Comparison of ENCODE assay signal across 8 mouse cellular contexts in genomic region chr15:80083276-80083731, GRCm38 (mm10). TPM values are rescaled to one million over a fixed set of nuclear protein-coding genes. Genes with fewer than 3 reads are reported as not detected.
DNase-seq lines count a peak whose midpoint lies in the region; ATAC-seq and TF ChIP-seq lines count a peak whose summit lies in the region.

No protein-coding gene starts in this region.

- TF ChIP-seq CTCF in layer of hippocampus, adult 2 months (conservative IDR thresholded peaks at IDR 0.05), result peak; percentile 25; the same call in 1 of the 2 replicates
- TF ChIP-seq CTCF in lung, embryonic 14.5 days (IDR thresholded peaks at IDR 0.05; ENCODE audit: low read depth), result peak; percentile 25; the same call in 1 of the 2 replicates
- no peak for TF ChIP-seq CTCF in olfactory bulb, adult 2 months (IDR thresholded peaks at IDR 0.05; ENCODE audit: insufficient read depth, low read depth, low read length)
- TF ChIP-seq CTCF in thymus, adult 2 months (IDR thresholded peaks at IDR 0.05; ENCODE audit: borderline replicate concordance, control insufficient read depth, extremely low read depth, insufficient read depth, low read length, poor library complexity), result peak; percentile 55; the same call in 1 of the 2 replicates

- H3K9ac ChIP-seq in ES-E14 (ENCODE audit: insufficient read depth, low read depth, low read length, poor library complexity, severe bottlenecking), result peak overlapping the region; percentile 97
- peak overlapping the region; percentile 95 for H3K9ac ChIP-seq in forebrain, embryonic 15.5 days (replicated peaks)
- peak overlapping the region; percentile 98 for H3K9ac ChIP-seq in lung, embryonic 14.5 days

- H3K9me3 ChIP-seq in ES-E14 (ENCODE audit: control insufficient read depth, insufficient read depth, low read depth, low read length), result no peaks in the 10 kb centered on the region
- no peaks in the 10 kb centered on the region for H3K9me3 ChIP-seq in forebrain, embryonic 15.5 days
- no peaks in the 10 kb centered on the region for H3K9me3 ChIP-seq in lung, embryonic 14.5 days (ENCODE audit: low read depth, low read length)

- peak; percentile 96 for ATAC-seq in forebrain, embryonic 15.5 days (replicated peaks)
- peak; percentile 94 for ATAC-seq in lung, embryonic 14.5 days (ENCODE audit: insufficient read depth)

- peak; percentile 100 for TF ChIP-seq POLR2A in olfactory bulb, adult 2 months (IDR thresholded peaks at IDR 0.05; ENCODE audit: insufficient read depth, low read depth, low read length)
- peak; percentile 100 for TF ChIP-seq POLR2A in thymus, adult 2 months (IDR thresholded peaks at IDR 0.05; ENCODE audit: control insufficient read depth, extremely low read depth, insufficient read depth, low read length, poor library complexity)

- H3K4me2 ChIP-seq in forebrain, embryonic 15.5 days (replicated peaks), result peak overlapping the region; percentile 81
- peak overlapping the region; percentile 97 for H3K4me2 ChIP-seq in lung, embryonic 14.5 days

- intact Hi-C loops in heart, postnatal 36 days (cut with DNase I), result loop anchor here (5.0 kb wide), 3 partner anchors 191 to 331 kb away; partner anchors contain the start of genes Apobec3, Cbx6 and Npcd

- no peaks in the 10 kb centered on the region for H3K27me3 ChIP-seq in forebrain, embryonic 15.5 days
- no peaks in the 10 kb centered on the region for H3K27me3 ChIP-seq in lung, embryonic 14.5 days (ENCODE audit: insufficient read depth, low read length)
- H3K27me3 ChIP-seq in thymus, adult 2 months (ENCODE audit: control insufficient read depth, insufficient read depth, low read length), result no peaks in the 10 kb centered on the region

- H3K36me3 ChIP-seq in ES-E14 (ENCODE audit: control insufficient read depth, insufficient read depth, low read length, poor library complexity, severe bottlenecking), result peaks cover 47% of the 10 kb centered on the region
- peaks cover 34% of the 10 kb centered on the region for H3K36me3 ChIP-seq in forebrain, embryonic 15.5 days
- H3K36me3 ChIP-seq in lung, embryonic 14.5 days (ENCODE audit: insufficient read depth), result peaks cover 43% of the 10 kb centered on the region
- peaks cover 38% of the 10 kb centered on the region for H3K36me3 ChIP-seq in thymus, adult 2 months (ENCODE audit: control insufficient read depth, insufficient read depth, low read length)

- peak overlapping the region; percentile 98 for H3K27ac ChIP-seq in ES-E14 (ENCODE audit: insufficient read depth, low read depth, low read length, poor library complexity, severe bottlenecking)
- H3K27ac ChIP-seq in forebrain, embryonic 15.5 days (replicated peaks), result peak overlapping the region; percentile 99
- H3K27ac ChIP-seq in layer of hippocampus, adult 2 months, result peak overlapping the region; percentile 97
- H3K27ac ChIP-seq in lung, embryonic 14.5 days (ENCODE audit: low read depth), result peak overlapping the region; percentile 94
- H3K27ac ChIP-seq in olfactory bulb, adult 2 months (ENCODE audit: insufficient read depth, low read depth, low read length), result peak overlapping the region; percentile 99
- H3K27ac ChIP-seq in thymus, adult 2 months (ENCODE audit: control insufficient read depth, insufficient read depth, low read length), result peak overlapping the region; percentile 77

- in situ Hi-C loops in ES-E14 (cut with MboI; ENCODE audit: low sequenced_read_pairs in 2 of 2, unreplicated experiment in 2 of 2), result no loop called here

- peak overlapping the region; percentile 78 to 90 for H3K4me3 ChIP-seq in ES-E14 (ENCODE audit: insufficient read depth in 1 of 2, low read depth in 1 of 2, low read length in 2 of 2, poor library complexity in 1 of 2, severe bottlenecking in 1 of 2)
- peak overlapping the region; percentile 91 for H3K4me3 ChIP-seq in forebrain, embryonic 15.5 days
- H3K4me3 ChIP-seq in layer of hippocampus, adult 2 months, result peak overlapping the region; percentile 96
- peak overlapping the region; percentile 87 for H3K4me3 ChIP-seq in lung, embryonic 14.5 days (ENCODE audit: low read depth, low read length)
- H3K4me3 ChIP-seq in olfactory bulb, adult 2 months (ENCODE audit: insufficient read depth, low read depth, low read length), result peak overlapping the region; percentile 54
- peak overlapping the region; percentile 85 for H3K4me3 ChIP-seq in thymus, adult 2 months (ENCODE audit: control insufficient read depth, insufficient read depth, low read length)

- peak; percentile 99 for DNase-seq in ES-E14 (ENCODE audit: low read depth, low spot score)
- DNase-seq in cerebellum, adult 11-12 months, result peak; percentile 99
- DNase-seq in heart, postnatal 36 days, result peak; percentile 96 to 98
- DNase-seq in layer of hippocampus, adult 2 months (ENCODE audit: low spot score in 2 of 2), result peak; percentile 98
- peak; percentile 100 for DNase-seq in lung, embryonic 14.5 days
- peak; percentile 98 for DNase-seq in thymus, adult 2 months

- no peaks in the 10 kb centered on the region for H3K4me1 ChIP-seq in ES-E14 (ENCODE audit: control insufficient read depth in 2 of 2, insufficient read depth in 2 of 2, low read length in 2 of 2, poor library complexity in 1 of 2)
- peaks cover 27% of the 10 kb centered on the region for H3K4me1 ChIP-seq in forebrain, embryonic 15.5 days
- H3K4me1 ChIP-seq in lung, embryonic 14.5 days (ENCODE audit: insufficient read depth), result no peaks in the 10 kb centered on the region; the same call in 1 of the 2 replicates
- H3K4me1 ChIP-seq in olfactory bulb, adult 2 months (ENCODE audit: control insufficient read depth, insufficient read depth, low read length), result peaks cover 7% of the 10 kb centered on the region
- H3K4me1 ChIP-seq in thymus, adult 2 months (replicated peaks; ENCODE audit: control insufficient read depth, insufficient read depth, low read length), result peaks cover 15% of the 10 kb centered on the region

- under 1% methylated on average over 30 of the region's 30 CpGs for WGBS in forebrain, embryonic 15.5 days
- WGBS in lung, embryonic 14.5 days, result under 1% methylated on average over 30 of the region's 30 CpGs
- WGBS in olfactory bulb, adult 2 months, result under 1% methylated on average over 30 of the region's 30 CpGs
- under 1% methylated on average over 30 of the region's 30 CpGs for WGBS in thymus, adult 2 months

TF ChIP-seq in ES-E14, 5 proteins besides CTCF, POLR2A, EP300 and RAD21:
- no peak for TF ChIP-seq ZNF384 (IDR thresholded peaks at IDR 0.05; ENCODE audit: low read depth, low read length)
- no peak for TF ChIP-seq CHD2 (IDR thresholded peaks at IDR 0.05; ENCODE audit: low read depth, low read length)
- no peak for TF ChIP-seq MAFK (IDR thresholded peaks at IDR 0.05; ENCODE audit: insufficient read depth, low read depth, low read length)
- no peak for TF ChIP-seq HCFC1 (IDR thresholded peaks at IDR 0.05; ENCODE audit: borderline replicate concordance, insufficient read depth, low read length)
- no peak for TF ChIP-seq ZC3H11A (IDR thresholded peaks at IDR 0.05; ENCODE audit: borderline replicate concordance, low read depth, low read length)

RNA-seq across cellular contexts. Expression of gene Syngr1, which starts 7.8 kb away (rescaled TPM):
- total RNA-seq in ES-E14 (2012; rRNA removed), result 78.8 and 105 TPM in 2 replicates
- polyA plus RNA-seq in forebrain, embryonic 15.5 days (2015; fragmentation: Nextera tagmentation; extraction: Ambion mirVana), result 40.1 and 44.5 TPM in 2 replicates
- 10 to 100 TPM; 81.8 to 90.5 TPM for total RNA-seq in heart, postnatal 36 days (2021)
- 100 to 1,000 TPM; 356 to 380 TPM for total RNA-seq in layer of hippocampus, adult 2 months (2021)
- polyA plus RNA-seq in lung, embryonic 14.5 days (2014; fragmentation: Nextera tagmentation; extraction: Ambion mirVana), result 14.7 and 14.9 TPM in 2 replicates
- 72.7 TPM in 1 of 2 replicates, not detected in the other for polyA plus RNA-seq in olfactory bulb, adult 2 months (2012; ENCODE audit: insufficient read depth, insufficient read length, low replicate concordance, missing spikeins)
- polyA plus RNA-seq in thymus, adult 2 months (2012; rRNA removed), result 91.8 and 121 TPM in 2 replicates

RNA-seq across cellular contexts. Expression of gene Rpl3, which starts 8.4 kb away (rescaled TPM):
- 1,661 and 1,803 TPM in 2 replicates for total RNA-seq in ES-E14 (2012; rRNA removed)
- polyA plus RNA-seq in forebrain, embryonic 15.5 days (2015; fragmentation: Nextera tagmentation; extraction: Ambion mirVana), result 641 and 670 TPM in 2 replicates
- 100 to 1,000 TPM; 163 to 164 TPM for total RNA-seq in heart, postnatal 36 days (2021)
- 100 to 1,000 TPM; 558 to 583 TPM for total RNA-seq in layer of hippocampus, adult 2 months (2021)
- 1,315 and 1,365 TPM in 2 replicates for polyA plus RNA-seq in lung, embryonic 14.5 days (2014; fragmentation: Nextera tagmentation; extraction: Ambion mirVana)
- 3,528 TPM in 1 of 2 replicates, not detected in the other for polyA plus RNA-seq in olfactory bulb, adult 2 months (2012; ENCODE audit: insufficient read depth, insufficient read length, low replicate concordance, missing spikeins)
- polyA plus RNA-seq in thymus, adult 2 months (2012; rRNA removed), result 627 and 715 TPM in 2 replicates

RNA-seq across cellular contexts. Expression of gene Tab1, which starts 49.6 kb away (rescaled TPM):
- 16.6 and 24.3 TPM in 2 replicates for total RNA-seq in ES-E14 (2012; rRNA removed)
- 41.1 and 45.0 TPM in 2 replicates for polyA plus RNA-seq in forebrain, embryonic 15.5 days (2015; fragmentation: Nextera tagmentation; extraction: Ambion mirVana)
- total RNA-seq in heart, postnatal 36 days (2021), result 10 to 100 TPM; 23.4 to 23.8 TPM
- total RNA-seq in layer of hippocampus, adult 2 months (2021), result 10 to 100 TPM; 28.2 to 30.2 TPM
- polyA plus RNA-seq in lung, embryonic 14.5 days (2014; fragmentation: Nextera tagmentation; extraction: Ambion mirVana), result 32.5 and 34.2 TPM in 2 replicates
- polyA plus RNA-seq in olfactory bulb, adult 2 months (2012; ENCODE audit: insufficient read depth, insufficient read length, low replicate concordance, missing spikeins), result not detected in 2 replicates
- 53.8 and 61.0 TPM in 2 replicates for polyA plus RNA-seq in thymus, adult 2 months (2012; rRNA removed)

Comparison
In these comparisons a context has a peak if more than half of its experiments do, and no peak if none do; other contexts are left out.
1. Peak in every context shown above with its lines: DNase-seq, ATAC-seq, H3K4me3 ChIP-seq and H3K27ac ChIP-seq.